Mouse (Mus musculus): ENCODE data around the gene Lsg1.

The Lsg1 gene

DNA sequence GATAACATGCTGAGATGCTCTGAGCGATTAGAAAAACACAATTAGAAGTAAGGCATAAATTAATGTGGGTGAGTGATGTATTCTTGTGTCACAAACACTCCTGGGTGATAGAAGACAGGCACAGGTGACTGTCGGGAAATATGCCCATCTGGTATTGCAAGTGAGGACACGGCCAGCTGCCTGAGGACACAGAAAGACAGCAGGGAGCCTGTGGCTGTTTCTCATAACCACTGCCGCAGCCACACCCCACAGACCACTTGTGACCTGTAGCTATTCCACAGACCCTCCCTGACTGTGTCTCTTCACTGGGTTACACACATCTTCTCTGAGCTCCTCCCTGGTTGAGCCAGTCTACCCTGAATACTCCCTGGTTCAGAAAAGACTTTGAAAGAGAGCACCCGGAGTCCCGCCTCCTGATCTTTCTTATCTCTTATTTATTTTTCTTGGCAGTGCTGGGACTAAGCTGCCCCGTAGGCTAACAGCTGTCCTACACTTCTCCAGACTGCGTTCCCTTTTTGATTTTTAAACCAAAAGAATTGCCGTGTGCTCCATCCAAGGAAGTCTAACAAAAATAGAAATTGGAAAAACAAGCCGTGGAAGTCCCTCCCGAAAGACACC lies 69.6 kb downstream of the Lsg1 start:
- no peak for DNase-seq (ENCODE audit: low spot score)

GRCm38 (mm10) chr16:30516993-30517392 lies 70.4 kb downstream of the Lsg1 start:
- no peak for DNase-seq (ENCODE audit: low spot score)

GRCm38 (mm10) chr16:30515418-30515817 lies 72.0 kb downstream of the Lsg1 start:
- peak; percentile 48 for DNase-seq (ENCODE audit: low spot score)

GRCm38 (mm10) chr16:30513050-30514024 lies 74.1 kb downstream of the Lsg1 start:
- DNase-seq (ENCODE audit: low spot score), result no peak

DNA sequence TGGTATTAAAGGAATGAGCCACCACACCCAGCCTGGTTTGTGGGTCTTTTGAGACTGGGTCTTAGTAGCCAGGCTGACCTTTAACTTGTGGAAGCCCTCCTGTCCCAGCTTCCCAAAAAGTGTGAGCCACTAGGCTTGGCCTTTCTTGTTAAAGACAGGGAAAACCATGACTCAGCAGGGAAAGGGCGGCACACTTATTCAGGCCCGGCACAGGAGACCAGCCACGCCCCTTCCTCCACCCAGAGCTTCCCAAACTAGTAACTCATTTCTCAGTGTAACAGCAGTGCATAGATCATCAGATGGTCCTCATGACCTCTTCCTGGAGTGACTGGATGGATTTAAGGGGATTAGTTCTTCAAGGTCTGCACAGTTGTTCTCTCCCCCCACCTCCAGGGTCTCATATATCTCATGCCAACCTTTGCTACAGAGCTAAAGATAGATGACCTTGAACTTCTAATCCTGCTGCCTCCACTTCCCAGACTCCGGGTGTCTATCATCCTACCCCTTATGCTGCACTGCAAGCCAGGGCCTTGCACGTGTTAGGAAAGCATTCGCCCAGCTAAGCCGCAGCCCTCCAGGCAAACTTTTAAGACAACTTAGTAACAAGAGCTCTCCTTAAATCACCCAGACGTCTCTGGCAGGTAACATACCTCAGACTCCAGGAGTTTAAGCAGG lies 74.9 kb downstream of the Lsg1 start:
- no peak for DNase-seq (ENCODE audit: low spot score)

GRCm38 (mm10) chr16:30511563-30512340 lies 75.6 kb downstream of the Lsg1 start:
- DNase-seq (ENCODE audit: low spot score), result no peak

DNA sequence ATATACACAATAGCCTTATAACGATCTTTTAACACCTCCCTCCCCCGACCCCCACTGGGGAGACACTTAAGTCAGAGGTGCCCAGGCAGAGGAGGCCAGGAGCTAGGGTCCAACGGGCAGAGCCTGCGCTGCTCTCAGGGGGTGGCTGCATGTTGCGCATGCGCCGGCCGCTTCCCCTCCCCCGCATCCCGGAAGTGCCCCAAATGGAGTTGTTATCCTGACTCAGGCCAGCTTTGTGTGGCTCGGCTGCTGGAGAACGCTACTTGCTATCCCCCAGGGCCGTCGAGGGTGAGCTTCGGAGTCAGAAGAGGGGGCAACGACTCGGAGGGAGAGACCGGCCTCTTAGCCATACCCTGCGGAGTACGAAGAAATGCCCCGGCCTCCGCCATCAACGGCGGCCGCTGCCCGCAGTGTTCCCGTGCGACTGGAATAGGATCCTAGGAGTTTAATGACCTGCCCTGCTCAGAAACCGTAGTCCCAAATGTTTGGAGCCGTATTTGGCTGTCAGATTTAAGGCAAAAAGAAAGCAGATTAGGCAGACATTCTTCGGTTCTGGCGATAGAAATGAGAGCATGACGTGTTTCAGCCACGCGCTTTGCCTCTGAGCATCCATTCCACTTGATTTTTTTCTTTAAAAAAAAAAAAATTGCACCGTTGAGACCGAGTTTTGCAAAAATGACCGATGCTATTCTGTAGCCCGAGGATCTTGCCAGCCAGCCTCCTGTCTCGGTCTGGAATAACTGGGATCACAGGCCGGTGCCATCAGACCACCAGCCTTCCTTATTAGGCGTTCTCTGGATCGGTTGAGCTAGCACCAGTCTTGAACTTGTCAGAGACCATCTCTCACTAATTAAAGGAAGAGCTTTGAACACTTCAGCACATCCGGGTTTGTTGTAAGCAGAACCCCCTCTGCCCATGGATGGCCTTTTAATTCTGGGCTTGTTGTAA lies 76.6 kb downstream of the Lsg1 start:
- peak; percentile 85 for DNase-seq (ENCODE audit: low spot score)

Data from testis, postnatal 14 days (tissue).